Mouse (Mus musculus) liver, postnatal 0 days (tissue): ENCODE measurements at regions not wholly inside any gene's neighbourhood (a gene's known extent, or its start where the extent isn't known, plus 50 kb on each side); places are given as distances from the start of the nearest gene placed in this dataset.
A peak's percentile ranks its signal among the peaks of the same experiment; 100 is the strongest.
"Not testable (repeated sequence)": the region's sequence is repeated elsewhere in the genome, so short reads cannot be mapped to it uniquely, and the experiment has no call there.

ENCODE experiments used
- ATAC-seq: fragments of 200-750 bp; cut with Nextera tagmentation; 2 replicates; pipeline ENCODE4 v1.8.0; 2017; ENCODE audit warnings: mild to moderate bottlenecking, moderate library complexity
- DNase-seq: peaks from one replicate; pipeline ENCODE4 v3.0.0-alpha.2; 2016
- H3K27ac ChIP-seq: fragments of 300-500 bp; sonication (generic); 2 replicates; pipeline ENCODE4 v1.5.1; 2014; ENCODE audit warnings: antibody characterized with exemption, moderate library complexity, mild to moderate bottlenecking, low read depth
- H3K27me3 ChIP-seq: fragments of 300-500 bp; sonication (generic); 2 replicates; pipeline ENCODE4 v1.6.1; 2014; ENCODE audit warnings: low read length, control low read depth, mixed read lengths; ENCODE audit not compliant: insufficient read depth
- H3K36me3 ChIP-seq: fragments of 300-500 bp; sonication (generic); replicated peaks from 2 replicates; pipeline ENCODE4 v1.6.1; 2014; ENCODE audit warnings: mild to moderate bottlenecking, control low read depth, low read length, moderate library complexity, mixed read lengths; ENCODE audit not compliant: insufficient read depth
- H3K4me1 ChIP-seq: fragments of 300-500 bp; sonication (generic); 2 replicates; pipeline ENCODE4 v1.6.1; 2014; ENCODE audit warnings: antibody characterized with exemption, mild to moderate bottlenecking, control low read depth; ENCODE audit not compliant: insufficient read depth
- H3K4me2 ChIP-seq: fragments of 300-500 bp; sonication (generic); 2 replicates; pipeline ENCODE4 v1.6.1; 2014; ENCODE audit warnings: low read depth, mild to moderate bottlenecking, low read length, moderate library complexity, mixed read lengths
- H3K4me3 ChIP-seq: fragments of 300-500 bp; sonication (generic); 2 replicates; pipeline ENCODE4 v1.5.1; 2014; ENCODE audit warnings: low read depth, low read length
- H3K9ac ChIP-seq: fragments of 300-500 bp; sonication (generic); replicated peaks from 2 replicates; pipeline ENCODE4 v1.6.1; 2014; ENCODE audit warnings: mild to moderate bottlenecking, moderate library complexity
- H3K9me3 ChIP-seq: fragments of 300-500 bp; sonication (generic); 2 replicates; pipeline ENCODE4 v1.6.1; 2016; ENCODE audit warnings: mild to moderate bottlenecking, control low read depth, low read length, mixed read lengths
- CTCF ChIP-seq: sonication (generic); IDR thresholded peaks from 2 replicates; pipeline ENCODE4 v1.5.1; 2016; ENCODE audit warnings: antibody characterized with exemption, low read depth
- EP300 ChIP-seq: IDR thresholded peaks from 2 replicates; pipeline ENCODE4 v1.6.1; 2016; ENCODE audit warnings: antibody characterized with exemption, low read depth, mild to moderate bottlenecking
- WGBS: fragments of 180-500 bp; shearing (Covaris S2); extraction: QIAGEN DNeasy Blood & Tissue Kit; methylation state at CpG from one replicate; pipeline ENCODE4 v1.1.7; 2014; ENCODE audit not compliant: insufficient replicate concordance; 5-methylcytosine and 5-hydroxymethylcytosine counted together

DNA sequence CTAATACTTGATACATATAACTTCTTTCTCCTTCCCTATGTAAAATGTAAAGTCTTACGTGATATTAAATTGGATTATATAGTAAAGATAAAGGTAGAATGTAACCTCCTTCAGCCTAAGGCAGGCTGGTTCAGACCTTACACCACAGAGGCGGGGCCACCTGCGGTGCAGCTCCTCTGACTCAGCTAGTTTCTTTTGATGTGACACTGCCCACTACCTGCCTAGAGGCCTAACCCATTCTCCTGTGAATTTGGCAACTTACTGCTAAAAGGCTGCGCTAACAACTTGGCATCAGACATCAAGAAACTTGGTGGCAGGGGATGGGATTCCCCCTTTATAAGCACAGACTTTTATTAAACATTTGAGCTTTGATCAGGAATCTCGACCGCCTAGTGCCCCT lies 74.5 kb downstream of the Aasdhppt start:
- Histone ChIP-seq H3K9me3 (no peaks in the 10 kb centered on the region), H3K27me3 (no peaks in the 10 kb centered on the region), H3K27ac (no peak overlapping the region), H3K36me3 (no peaks in the 10 kb centered on the region), H3K4me3 (no peak overlapping the region), H3K9ac (no peak overlapping the region), H3K4me1 (no peaks in the 10 kb centered on the region), H3K4me2 (no peak overlapping the region)
- DNase-seq: no peak
- TF ChIP-seq EP300: no peak
- TF ChIP-seq CTCF: no peak
- WGBS: 60% methylated on average over 6 of the region's 6 CpGs
- no peak for ATAC-seq

DNA sequence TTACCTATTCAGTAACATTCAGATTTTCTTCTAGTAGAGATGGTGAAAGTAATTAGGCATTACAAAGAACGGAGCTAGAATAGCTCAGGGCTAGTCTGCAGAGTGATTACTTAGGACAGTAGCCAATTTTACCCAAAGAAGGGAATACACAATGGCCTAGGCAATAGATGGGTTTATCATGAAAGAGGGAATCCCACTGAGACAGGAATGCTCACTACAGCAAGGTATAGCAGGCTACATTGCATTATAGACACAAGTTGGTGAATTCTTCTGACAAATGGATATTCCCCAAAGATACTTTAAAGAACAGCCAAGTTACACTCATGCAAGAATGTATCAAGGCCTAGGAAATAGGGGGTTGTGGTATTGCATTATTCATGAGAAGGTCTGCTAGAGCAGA lies 94.7 kb downstream of the Aasdhppt start:
- not testable (repeated sequence) for ATAC-seq, H3K4me3 ChIP-seq, H3K27ac ChIP-seq, DNase-seq, H3K4me2 ChIP-seq, H3K36me3 ChIP-seq, H3K27me3 ChIP-seq, H3K9ac ChIP-seq, H3K4me1 ChIP-seq, H3K9me3 ChIP-seq
- WGBS: 47% methylated on average over 1 of the region's 1 CpGs

DNA sequence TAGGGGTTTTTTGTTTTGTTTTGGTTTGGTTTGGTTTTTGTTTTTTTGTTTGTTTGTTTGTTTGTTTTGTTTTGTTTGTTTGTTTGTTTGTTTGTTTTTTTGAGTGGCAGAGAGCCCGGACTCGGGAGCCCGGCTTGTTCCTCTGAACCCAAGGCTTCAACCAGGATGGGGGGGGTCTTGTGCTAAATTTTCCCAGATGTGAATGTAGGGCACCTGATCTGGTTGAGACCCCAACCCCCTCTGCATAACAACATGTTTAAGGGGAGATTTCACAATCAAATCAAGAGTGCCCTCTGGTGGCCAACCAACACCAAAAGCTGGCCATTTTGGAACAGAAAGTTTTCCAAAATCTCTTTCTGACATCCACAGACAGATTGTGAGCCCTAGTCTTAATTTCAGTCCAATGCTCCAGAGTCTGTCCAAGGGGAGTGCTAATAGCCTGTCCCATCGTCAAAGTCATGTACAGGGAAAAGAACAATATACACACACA lies 99.2 kb downstream of the Aasdhppt start:
- 84% methylated on average over 4 of the region's 4 CpGs for WGBS
- DNase-seq (no peak), ATAC-seq (no peak)
- TF ChIP-seq CTCF: 0 out of 2 replicates have a peak, but pooled peaks have one; percentile 17
- no peak for TF ChIP-seq EP300
- Histone ChIP-seq H3K4me3 (no peak overlapping the region), H3K9me3 (no peaks in the 10 kb centered on the region), H3K36me3 (no peaks in the 10 kb centered on the region), H3K9ac (no peak overlapping the region), H3K4me1 (no peaks in the 10 kb centered on the region), H3K4me2 (no peak overlapping the region), H3K27me3 (no peaks in the 10 kb centered on the region), H3K27ac (no peak overlapping the region)

DNA sequence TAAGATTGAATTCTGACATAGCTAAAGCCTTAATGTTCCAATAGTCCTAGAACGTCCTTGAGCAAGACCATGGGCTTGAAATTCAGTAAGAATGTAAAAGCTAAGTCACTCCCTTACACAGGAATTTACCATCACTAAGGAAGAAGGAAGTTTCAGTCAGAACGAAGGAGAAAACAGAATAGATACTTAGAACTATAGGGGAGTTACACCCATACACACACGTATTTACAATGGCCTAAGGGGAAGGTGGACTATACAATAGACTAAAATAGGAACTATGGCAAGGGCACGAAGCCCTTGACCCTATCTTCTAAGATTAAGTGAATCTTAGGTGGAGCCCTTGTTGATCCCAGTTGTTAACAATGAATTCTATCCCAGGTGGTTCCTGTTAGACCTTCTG lies 116.5 kb downstream of the Aasdhppt start:
- H3K36me3 ChIP-seq, H3K9ac ChIP-seq, H3K4me3 ChIP-seq, H3K9me3 ChIP-seq, H3K27me3 ChIP-seq, H3K4me1 ChIP-seq, H3K4me2 ChIP-seq, DNase-seq, ATAC-seq, H3K27ac ChIP-seq: not testable (repeated sequence)
- 62% methylated on average over 4 of the region's 4 CpGs for WGBS

DNA sequence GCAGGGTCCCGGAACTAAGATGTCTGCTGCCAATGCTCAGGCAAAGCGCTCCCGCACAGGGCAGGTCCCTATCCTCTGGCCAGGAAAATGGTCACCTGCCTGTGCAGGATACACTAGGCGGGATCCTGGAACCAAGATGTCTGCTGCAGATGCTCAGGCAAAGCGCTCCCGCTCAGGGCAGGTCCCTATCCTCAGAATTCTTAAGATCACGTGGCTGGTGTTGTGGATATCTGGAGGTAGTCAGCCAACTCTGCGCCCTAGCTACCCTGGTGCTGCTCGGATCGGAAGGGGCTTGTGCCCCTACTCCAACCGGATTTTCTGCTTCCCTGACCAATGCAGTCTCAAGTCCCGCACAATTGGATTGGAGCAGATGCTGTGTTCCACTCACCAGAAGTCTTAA lies 153.3 kb downstream of the Aasdhppt start:
- H3K27me3 ChIP-seq, H3K27ac ChIP-seq, H3K4me3 ChIP-seq, H3K9me3 ChIP-seq, DNase-seq, H3K4me1 ChIP-seq, H3K36me3 ChIP-seq, H3K4me2 ChIP-seq, H3K9ac ChIP-seq, ATAC-seq: not testable (repeated sequence)
- 82% methylated on average over 12 of the region's 12 CpGs for WGBS

DNA sequence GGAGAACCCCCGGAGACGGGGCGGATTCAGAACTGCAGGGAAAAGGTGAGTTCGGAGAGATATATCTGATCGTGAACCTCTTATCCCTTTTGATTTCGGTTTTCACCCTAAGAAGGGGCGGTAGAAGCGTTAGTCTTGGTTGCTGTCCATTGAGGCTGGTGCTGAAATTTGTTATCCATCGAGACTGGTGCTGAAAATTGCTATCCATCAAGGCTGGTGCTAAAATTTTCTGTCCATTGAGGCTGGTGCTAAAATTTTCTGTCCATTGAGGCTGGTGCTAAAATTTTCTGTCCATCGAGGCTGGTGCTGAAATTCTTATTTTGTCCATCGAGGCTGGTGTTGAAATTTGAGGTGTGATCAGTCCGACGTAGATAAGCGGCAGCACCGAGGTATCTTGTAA lies 170.4 kb downstream of the Aasdhppt start:
- not testable (repeated sequence) for H3K4me3 ChIP-seq, H3K9ac ChIP-seq, H3K4me2 ChIP-seq, H3K4me1 ChIP-seq, H3K27ac ChIP-seq, H3K9me3 ChIP-seq, DNase-seq, ATAC-seq, H3K36me3 ChIP-seq, H3K27me3 ChIP-seq
- WGBS: 54% methylated on average over 15 of the region's 15 CpGs

DNA sequence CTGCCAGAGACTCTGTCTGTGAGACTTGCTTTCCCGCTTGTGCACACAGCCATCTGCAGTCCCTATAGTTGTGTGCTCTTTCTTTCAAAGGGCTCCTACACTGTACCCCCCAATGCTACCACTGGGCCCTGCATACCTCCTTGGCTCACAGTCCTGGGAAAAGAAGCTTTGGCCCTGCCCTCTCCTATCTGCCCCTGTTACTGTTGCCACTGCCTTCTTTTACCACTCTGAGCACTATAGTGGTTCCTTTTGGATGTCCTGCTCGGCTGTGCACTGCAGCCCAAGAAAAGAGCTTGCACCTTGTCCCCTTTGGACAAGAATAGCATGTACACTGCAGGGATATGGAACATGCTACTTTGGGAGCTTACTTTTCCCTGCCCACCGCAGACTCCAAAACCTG lies 216.8 kb downstream of the Aasdhppt start:
- H3K9me3 ChIP-seq: no peaks in the 10 kb centered on the region
- DNase-seq (no peak), ATAC-seq (no peak)
- no peak overlapping the region for H3K4me3 ChIP-seq
- no peak overlapping the region for H3K4me2 ChIP-seq
- no peaks in the 10 kb centered on the region for H3K4me1 ChIP-seq
- H3K27ac ChIP-seq: no peak overlapping the region
- no peaks in the 10 kb centered on the region for H3K36me3 ChIP-seq
- no peaks in the 10 kb centered on the region for H3K27me3 ChIP-seq
- no peak overlapping the region for H3K9ac ChIP-seq
- WGBS: 81% methylated on average over 3 of the region's 3 CpGs
- TF ChIP-seq EP300: no peak

DNA sequence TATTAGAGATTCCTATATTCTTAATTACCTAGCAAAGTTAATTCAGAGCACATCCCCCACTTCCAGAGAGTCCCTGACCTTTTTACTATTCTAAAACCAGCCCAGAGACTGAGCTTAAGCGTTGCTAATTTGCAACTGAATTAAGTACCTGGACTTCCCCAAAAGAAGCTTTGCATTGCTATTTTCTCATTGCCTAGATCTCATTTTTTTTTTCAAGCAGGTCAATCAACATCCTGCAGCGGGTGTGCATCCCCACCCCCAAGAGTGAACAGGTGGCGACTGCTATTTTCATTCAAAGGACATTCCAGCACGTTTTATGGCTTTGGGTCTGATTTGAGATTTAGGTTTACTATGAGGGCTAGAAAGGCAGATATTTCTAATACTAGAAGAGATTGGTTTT lies 226.6 kb downstream of the Aasdhppt start:
- not testable (repeated sequence) for H3K4me1 ChIP-seq, DNase-seq, H3K36me3 ChIP-seq, ATAC-seq, H3K27ac ChIP-seq, H3K9ac ChIP-seq, H3K4me3 ChIP-seq, H3K9me3 ChIP-seq, H3K4me2 ChIP-seq, H3K27me3 ChIP-seq
- 52% methylated on average over 4 of the region's 4 CpGs for WGBS
